Mouse (Mus musculus) 3134 (cell line): ENCODE results near the gene Zfhx2.
"Not testable (repeated sequence)": the region's sequence is repeated elsewhere in the genome, so short reads cannot be mapped to it uniquely, and the experiment has no call there.

Experiments
- DNase-seq: peaks from one replicate; pipeline ENCODE4 v3.0.0-alpha.2; 2011; ENCODE audit warnings: low spot score; ENCODE audit not compliant: insufficient read length; ENCODE audit errors: extremely low read depth

Gene Zfhx2

GRCm38 (mm10) chr14:55053050-55053449, 39.1 kb downstream of the Zfhx2 start:
- DNase-seq, result no peak

- no peak for DNase-seq
These were observed 39.6 kb downstream of the Zfhx2 start for GRCm38 (mm10) chr14:55052496-55052895.

- no peak for DNase-seq
These were observed 44.1 kb downstream of the Zfhx2 start for GRCm38 (mm10) chr14:55047971-55048531.

- not testable (repeated sequence) for DNase-seq
These were observed 48.4 kb downstream of the Zfhx2 start for GRCm38 (mm10) chr14:55043694-55044093.

- DNase-seq, result no peak
These were observed 59.4 kb downstream of the Zfhx2 start for GRCm38 (mm10) chr14:55032695-55033225.

GRCm38 (mm10) chr14:55029034-55029698, 63.0 kb downstream of the Zfhx2 start:
- DNase-seq, result no peak

GRCm38 (mm10) chr14:55028333-55028835, 63.7 kb downstream of the Zfhx2 start:
- DNase-seq, result no peak

- DNase-seq, result no peak
These were observed 64.5 kb downstream of the Zfhx2 start for GRCm38 (mm10) chr14:55027653-55028052.

- DNase-seq, result no peak
These were observed 64.9 kb downstream of the Zfhx2 start for GRCm38 (mm10) chr14:55027251-55027650.

GRCm38 (mm10) chr14:55025527-55025926, 66.6 kb downstream of the Zfhx2 start:
- DNase-seq, result no peak

- DNase-seq, result peak; percentile 10
These were observed 67.9 kb downstream of the Zfhx2 start for GRCm38 (mm10) chr14:55024236-55024635.

- DNase-seq, result no peak
These were observed 69.1 kb downstream of the Zfhx2 start for GRCm38 (mm10) chr14:55023011-55023410.

GRCm38 (mm10) chr14:55020394-55020793, 71.7 kb downstream of the Zfhx2 start:
- DNase-seq, result no peak

- no peak for DNase-seq
These were observed 75.2 kb downstream of the Zfhx2 start for GRCm38 (mm10) chr14:55016876-55017275.

GRCm38 (mm10) chr14:55015767-55016111, 76.4 kb downstream of the Zfhx2 start:
- DNase-seq, result no peak

- peak; percentile 92 for DNase-seq
These were observed 76.9 kb downstream of the Zfhx2 start, which contains the start of gene Ngdn for GRCm38 (mm10) chr14:55014991-55015766. TSS of gene Ngdn (plus strand) at chr14:55015454.

GRCm38 (mm10) chr14:55014591-55014990, 77.5 kb downstream of the Zfhx2 start:
- no peak for DNase-seq

GRCm38 (mm10) chr14:55011116-55011515, 81.0 kb downstream of the Zfhx2 start:
- DNase-seq, result no peak
